Mouse (Mus musculus): ENCODE measurements around the gene Tecpr1. TPM values are rescaled to one million over a fixed set of nuclear protein-coding genes. Genes with fewer than 3 reads are reported as not detected.

The Tecpr1 gene
- polyA plus RNA-seq, 1 experiment from 2014 or later, result 15.4 TPM

DNA sequence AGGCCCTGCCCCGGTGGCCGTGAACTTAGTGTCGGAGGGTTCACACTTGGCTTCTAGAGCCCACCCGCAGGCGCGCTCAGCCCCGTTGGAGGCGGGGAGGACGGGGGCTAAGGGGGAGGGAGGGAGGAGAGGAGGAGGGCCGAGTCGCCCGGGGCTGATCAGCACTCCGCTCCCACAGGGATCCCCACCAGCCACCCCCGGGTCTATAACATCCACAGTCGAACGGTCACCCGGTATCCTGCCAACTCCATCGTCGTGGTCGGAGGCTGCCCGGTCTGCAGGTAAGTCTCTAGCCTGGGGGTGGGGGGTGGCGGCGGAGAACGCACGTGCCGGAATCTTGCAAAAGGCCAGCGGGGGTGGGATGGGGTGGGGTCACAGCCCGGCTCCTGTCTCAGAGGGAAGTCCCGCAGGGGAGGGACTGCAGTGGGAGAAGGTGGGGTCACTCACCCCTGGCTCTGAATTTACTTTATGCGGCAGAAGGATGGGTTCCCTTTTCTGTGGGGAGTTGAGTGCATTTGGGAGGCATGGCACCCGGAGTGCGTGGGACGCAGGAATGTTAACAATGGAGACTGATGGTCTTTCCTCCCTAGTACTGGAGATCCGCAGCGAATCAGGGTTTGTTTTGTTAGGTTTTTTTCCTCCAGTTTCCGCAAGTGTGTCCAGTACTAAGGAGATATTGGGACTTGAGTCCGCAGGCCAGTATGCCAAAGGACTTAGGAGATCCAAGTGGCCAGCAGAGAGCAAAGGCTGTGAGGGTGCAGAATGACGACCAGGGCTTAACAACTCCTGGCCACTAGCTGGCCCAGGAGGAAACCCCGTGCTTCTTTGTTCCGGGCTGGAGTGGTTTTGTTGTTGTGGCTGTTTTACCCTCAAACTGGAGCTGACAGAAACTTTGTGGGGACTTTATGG, 32.5 kb upstream of the Tecpr1 start:
- DNase-seq (ENCODE audit: low spot score) (peak; percentile 77), ATAC-seq (ENCODE audit: low FRiP score, low TSS enrichment) (peak; percentile 25)
- peak overlapping the region; percentile 100 for H3K9ac ChIP-seq (ENCODE audit: low read length)
- H3K4me1 ChIP-seq (replicated peaks; ENCODE audit: control insufficient read depth, insufficient read depth), result peaks cover 13% of the 10 kb centered on the region
- no peaks in the 10 kb centered on the region for H3K9me3 ChIP-seq (ENCODE audit: control insufficient read depth, low read length)
- H3K36me3 ChIP-seq (ENCODE audit: control insufficient read depth, insufficient read depth, low read length), result 0 out of 2 replicates have a peak, but pooled peaks cover 6% of the 10 kb centered on the region
- peak overlapping the region; percentile 64 for H3K4me2 ChIP-seq (replicated peaks; ENCODE audit: low read depth)
- peak overlapping the region; percentile 99 for H3K27ac ChIP-seq (replicated peaks)
- peak overlapping the region; percentile 97 for H3K4me3 ChIP-seq (ENCODE audit: low read depth, low read length)
- no peaks in the 10 kb centered on the region for H3K27me3 ChIP-seq (ENCODE audit: control insufficient read depth, insufficient read depth, low read length)
- TF ChIP-seq EP300 (optimal IDR thresholded peaks at IDR 0.05) (no peak), CTCF (IDR thresholded peaks at IDR 0.05; ENCODE audit: low read depth) (peak; percentile 16; the same call in 1 of the 2 replicates)
- under 1% methylated on average over 32 of the region's 40 CpGs for WGBS

- under 1% methylated on average over 50 of the region's 84 CpGs for WGBS
- peak; percentile 81 for ATAC-seq (ENCODE audit: low FRiP score, low TSS enrichment)
- H3K4me3 ChIP-seq (ENCODE audit: low read depth, low read length), result peak overlapping the region; percentile 97
Measured at GRCm38 (mm10) chr5:144254811-144255631, 31.6 kb upstream of the Tecpr1 start.

DNA sequence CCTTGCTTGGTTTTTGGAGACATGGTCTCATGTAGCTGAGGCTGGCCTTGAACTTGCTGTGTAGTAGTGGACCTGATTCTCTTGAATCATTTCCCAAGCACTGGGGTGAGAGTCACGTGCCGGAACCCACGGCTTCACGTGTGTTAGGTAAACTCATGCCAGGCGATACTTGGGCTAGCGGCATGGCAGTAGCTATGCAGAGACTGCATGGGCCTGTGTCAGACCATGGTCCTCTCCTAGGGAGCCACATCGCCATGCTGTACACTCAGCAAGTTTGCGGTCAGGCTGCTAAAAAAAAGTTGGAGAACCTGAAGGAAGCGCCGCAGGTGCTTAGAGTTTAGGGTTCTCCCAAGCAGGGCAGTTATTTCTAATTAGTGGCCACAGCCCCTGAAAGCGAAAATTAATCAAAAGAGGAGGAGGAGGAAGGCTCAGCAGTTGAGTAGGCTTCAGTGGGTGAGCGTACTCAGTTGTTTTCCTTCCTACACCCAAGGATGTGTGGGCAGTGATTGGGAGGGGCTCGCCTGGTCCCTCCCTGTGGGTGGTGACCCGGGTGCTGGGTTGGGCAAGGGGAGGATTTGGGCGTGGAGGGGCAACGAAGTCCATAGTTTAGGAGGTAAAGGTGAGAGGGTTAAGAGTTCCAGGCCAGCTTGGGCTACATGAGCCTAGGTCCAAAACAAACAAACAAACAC, 30.9 kb upstream of the Tecpr1 start:
- WGBS, result 44% methylated on average over 16 of the region's 16 CpGs
- DNase-seq (ENCODE audit: low spot score) (peak; percentile 89), ATAC-seq (ENCODE audit: low FRiP score, low TSS enrichment) (peak; percentile 74)
- Histone ChIP-seq H3K36me3 (ENCODE audit: control insufficient read depth, insufficient read depth, low read length) (0 out of 2 replicates have a peak, but pooled peaks cover 2% of the 10 kb centered on the region), H3K27me3 (ENCODE audit: control insufficient read depth, insufficient read depth, low read length) (no peaks in the 10 kb centered on the region), H3K4me3 (ENCODE audit: low read depth, low read length) (peak overlapping the region; percentile 97), H3K4me1 (replicated peaks; ENCODE audit: control insufficient read depth, insufficient read depth) (peaks cover 13% of the 10 kb centered on the region), H3K9ac (ENCODE audit: low read length) (peak overlapping the region; percentile 19; the same call in 1 of the 2 replicates), H3K4me2 (replicated peaks; ENCODE audit: low read depth) (peak overlapping the region; percentile 64), H3K27ac (replicated peaks) (peak overlapping the region; percentile 84), H3K9me3 (ENCODE audit: control insufficient read depth, low read length) (no peaks in the 10 kb centered on the region)
- no peak for TF ChIP-seq CTCF (IDR thresholded peaks at IDR 0.05; ENCODE audit: low read depth)
- TF ChIP-seq EP300 (optimal IDR thresholded peaks at IDR 0.05), result no peak

More at GRCm38 (mm10) chr5:144254811-144255631, 31.6 kb upstream of the Tecpr1 start:
- DNase-seq (ENCODE audit: low spot score), result peak; percentile 97
- no peaks in the 10 kb centered on the region for H3K27me3 ChIP-seq (ENCODE audit: control insufficient read depth, insufficient read depth, low read length)
- TF ChIP-seq CTCF (IDR thresholded peaks at IDR 0.05; ENCODE audit: low read depth) (no peak), EP300 (optimal IDR thresholded peaks at IDR 0.05) (no peak)
- peaks cover 13% of the 10 kb centered on the region for H3K4me1 ChIP-seq (replicated peaks; ENCODE audit: control insufficient read depth, insufficient read depth)
- peak overlapping the region; percentile 100 for H3K9ac ChIP-seq (ENCODE audit: low read length)
- H3K4me2 ChIP-seq (replicated peaks; ENCODE audit: low read depth), result peak overlapping the region; percentile 64
- H3K27ac ChIP-seq (replicated peaks), result peak overlapping the region; percentile 99
- H3K36me3 ChIP-seq (ENCODE audit: control insufficient read depth, insufficient read depth, low read length), result 0 out of 2 replicates have a peak, but pooled peaks cover 2% of the 10 kb centered on the region
- H3K9me3 ChIP-seq (ENCODE audit: control insufficient read depth, low read length), result no peaks in the 10 kb centered on the region

GRCm38 (mm10) chr5:144253212-144253611, 29.8 kb upstream of the Tecpr1 start:
- no peak overlapping the region for H3K4me3 ChIP-seq (ENCODE audit: low read depth, low read length)
- ATAC-seq (ENCODE audit: low FRiP score, low TSS enrichment), result no peak
- 74% methylated on average over 4 of the region's 4 CpGs for WGBS

DNA sequence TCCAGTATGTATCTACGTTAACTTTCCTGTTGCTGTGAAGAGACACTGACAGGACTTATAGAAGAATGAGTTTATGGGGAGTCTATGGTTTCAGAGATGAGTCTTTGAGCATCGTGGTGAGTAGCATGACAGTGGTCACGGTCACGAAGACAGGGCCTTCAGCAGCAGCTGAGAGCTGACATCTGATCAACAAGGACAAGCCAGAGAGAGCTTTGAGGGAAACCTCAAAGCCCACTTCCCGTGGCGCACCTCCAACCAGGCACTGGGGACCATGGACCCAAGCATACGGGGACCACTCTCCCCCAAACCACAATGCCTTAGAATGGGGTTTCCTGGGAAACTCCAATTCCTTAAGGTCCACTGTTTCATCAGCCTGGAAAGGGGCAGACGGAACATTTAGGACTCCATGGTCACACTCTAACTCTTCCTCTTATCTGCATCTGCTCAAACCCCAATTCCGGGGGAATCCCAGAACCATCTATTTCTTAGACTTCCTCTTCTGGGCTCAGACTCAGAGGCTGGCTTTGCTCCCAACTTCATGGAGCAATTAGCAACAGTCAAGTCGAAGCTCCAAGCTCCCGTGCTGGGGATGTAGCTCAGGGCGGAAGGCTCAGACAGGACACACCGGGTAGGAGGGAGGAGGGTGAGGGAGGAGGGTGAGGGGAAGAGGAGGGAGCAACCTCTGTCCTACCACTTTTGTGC, 28.6 kb upstream of the Tecpr1 start:
- TF ChIP-seq CTCF (IDR thresholded peaks at IDR 0.05; ENCODE audit: low read depth) (no peak), EP300 (optimal IDR thresholded peaks at IDR 0.05) (no peak)
- 82% methylated on average over 13 of the region's 13 CpGs for WGBS
- no peaks in the 10 kb centered on the region for H3K27me3 ChIP-seq (ENCODE audit: control insufficient read depth, insufficient read depth, low read length)
- H3K4me2 ChIP-seq (replicated peaks; ENCODE audit: low read depth), result no peak overlapping the region
- H3K27ac ChIP-seq (replicated peaks), result no peak overlapping the region
- no peak overlapping the region for H3K4me3 ChIP-seq (ENCODE audit: low read depth, low read length)
- no peak for DNase-seq (ENCODE audit: low spot score)
- no peaks in the 10 kb centered on the region; the same call in 1 of the 2 replicates for H3K4me1 ChIP-seq (replicated peaks; ENCODE audit: control insufficient read depth, insufficient read depth)
- H3K9ac ChIP-seq (ENCODE audit: low read length), result no peak overlapping the region
- H3K9me3 ChIP-seq (ENCODE audit: control insufficient read depth, low read length), result no peaks in the 10 kb centered on the region
- no peaks in the 10 kb centered on the region for H3K36me3 ChIP-seq (ENCODE audit: control insufficient read depth, insufficient read depth, low read length)
- ATAC-seq (ENCODE audit: low FRiP score, low TSS enrichment), result no peak

More at GRCm38 (mm10) chr5:144253212-144253611, 29.8 kb upstream of the Tecpr1 start:
- Histone ChIP-seq H3K4me1 (replicated peaks; ENCODE audit: control insufficient read depth, insufficient read depth) (peaks cover 5% of the 10 kb centered on the region; the same call in 1 of the 2 replicates), H3K9ac (ENCODE audit: low read length) (no peak overlapping the region), H3K36me3 (ENCODE audit: control insufficient read depth, insufficient read depth, low read length) (no peaks in the 10 kb centered on the region), H3K27ac (replicated peaks) (no peak overlapping the region), H3K4me2 (replicated peaks; ENCODE audit: low read depth) (no peak overlapping the region), H3K9me3 (ENCODE audit: control insufficient read depth, low read length) (no peaks in the 10 kb centered on the region), H3K27me3 (ENCODE audit: control insufficient read depth, insufficient read depth, low read length) (no peaks in the 10 kb centered on the region)
- TF ChIP-seq EP300 (optimal IDR thresholded peaks at IDR 0.05), result no peak
- peak; percentile 45 for TF ChIP-seq CTCF (IDR thresholded peaks at IDR 0.05; ENCODE audit: low read depth)
- DNase-seq (ENCODE audit: low spot score), result no peak
